Mouse (Mus musculus): ENCODE results near the gene Fbxo28.
"Not testable (repeated sequence)": the region's sequence is repeated elsewhere in the genome, so short reads cannot be mapped to it uniquely, and the experiment has no call there.

Fbxo28 gene

DNA sequence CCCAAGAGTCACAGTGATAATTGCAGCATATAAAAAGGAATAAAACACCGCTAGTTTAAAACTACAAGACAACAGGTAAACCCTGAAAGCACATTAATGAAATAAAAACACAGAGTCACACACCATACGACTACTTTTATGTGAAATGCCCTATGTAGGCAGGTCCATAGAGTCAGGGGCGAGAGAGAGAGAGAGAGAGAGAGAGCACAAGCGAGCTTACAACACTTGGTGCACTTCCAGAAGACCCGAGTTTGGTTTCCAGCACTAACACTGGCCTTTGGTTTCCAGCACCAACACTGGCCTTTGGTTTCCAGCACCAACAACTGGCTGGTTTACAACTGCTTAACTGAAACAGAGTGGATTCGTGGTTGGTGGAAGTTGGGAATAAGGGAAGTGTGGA, 564 bp upstream of the Fbxo28 start:
- peak; percentile 32 for DNase-seq (ENCODE audit: low read depth)

DNA sequence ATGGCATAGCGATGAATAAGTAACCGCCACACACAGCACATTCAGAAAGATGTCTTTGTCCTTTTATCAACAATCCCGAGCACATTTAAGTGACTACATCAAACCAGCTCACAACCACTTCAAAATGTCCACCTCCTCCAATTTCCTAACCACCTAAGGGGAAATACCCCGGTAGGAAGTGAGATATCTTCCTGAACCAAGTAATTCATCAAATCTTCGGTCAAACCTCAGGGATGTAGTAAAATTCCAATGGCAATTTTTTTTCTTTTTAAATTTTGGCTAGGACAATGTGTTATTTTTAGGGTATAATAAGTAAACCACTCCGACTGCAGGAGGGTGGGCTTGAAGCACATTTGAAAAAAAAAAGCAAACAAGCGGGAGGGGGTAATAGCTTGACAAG, 1.1 kb downstream of the Fbxo28 start:
- peak; percentile 20 for DNase-seq (ENCODE audit: low read depth)

DNA sequence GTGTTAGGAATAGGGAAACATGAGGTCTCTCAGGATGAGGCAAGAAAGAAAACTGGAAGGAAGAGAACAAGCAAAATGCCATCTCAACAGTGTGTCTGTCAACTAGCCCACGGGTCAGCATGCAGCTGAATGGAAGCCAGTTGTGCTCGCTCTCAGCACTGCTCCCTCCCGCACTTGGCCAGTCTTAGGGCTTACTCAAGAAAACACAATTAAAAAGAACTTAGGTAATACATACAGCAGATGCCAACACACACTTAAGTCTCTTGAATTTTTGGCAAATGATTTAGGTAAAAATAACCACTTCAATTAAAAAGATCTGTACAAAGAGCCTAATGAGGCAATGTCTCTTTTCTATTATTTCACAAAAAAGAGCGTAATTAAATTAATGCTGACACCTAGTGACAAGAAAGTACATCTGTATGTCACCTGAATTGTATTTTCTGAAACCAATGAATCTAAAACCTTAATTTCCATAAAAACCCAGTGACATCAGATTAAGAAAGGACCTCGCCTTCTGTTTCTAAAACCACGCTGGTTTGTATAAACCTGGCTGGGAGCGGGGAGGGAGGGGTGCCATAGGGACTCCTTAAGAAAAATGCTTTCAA, 2.4 kb downstream of the Fbxo28 start:
- DNase-seq (ENCODE audit: low read depth) = peak; percentile 16

DNA sequence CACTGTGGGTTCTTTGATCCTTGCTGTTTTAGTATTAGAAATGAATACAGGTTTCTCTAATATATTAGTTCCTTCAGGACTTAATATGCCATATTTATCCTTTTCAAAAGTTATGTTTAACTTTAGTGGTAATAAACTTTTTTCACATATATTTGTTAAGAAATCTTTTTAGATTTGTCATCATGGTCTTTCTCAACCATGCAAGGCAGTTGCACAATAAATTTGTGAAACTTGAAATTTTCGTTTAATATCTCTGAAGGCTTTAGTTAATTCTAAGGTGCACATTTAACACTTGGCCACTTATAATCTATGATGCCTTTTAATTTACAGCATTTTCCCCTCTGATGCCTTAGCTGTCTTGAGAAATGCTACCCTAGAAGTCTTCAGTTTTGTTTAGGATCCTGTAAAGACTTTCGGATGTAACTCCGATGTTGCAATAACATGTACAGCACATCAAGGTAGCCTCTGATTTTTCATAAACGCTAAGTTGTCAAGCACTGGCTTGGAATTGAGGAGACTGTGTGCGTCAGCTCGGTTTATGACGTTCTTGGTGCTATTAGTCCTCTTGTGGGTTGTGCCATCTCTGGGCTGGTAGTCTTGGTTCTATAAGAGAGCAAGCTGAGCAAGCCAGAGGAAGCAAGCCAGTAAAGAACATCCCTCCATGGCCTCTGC, 7.5 kb downstream of the Fbxo28 start:
- DNase-seq (ENCODE audit: low read depth) = peak; percentile 43

DNA sequence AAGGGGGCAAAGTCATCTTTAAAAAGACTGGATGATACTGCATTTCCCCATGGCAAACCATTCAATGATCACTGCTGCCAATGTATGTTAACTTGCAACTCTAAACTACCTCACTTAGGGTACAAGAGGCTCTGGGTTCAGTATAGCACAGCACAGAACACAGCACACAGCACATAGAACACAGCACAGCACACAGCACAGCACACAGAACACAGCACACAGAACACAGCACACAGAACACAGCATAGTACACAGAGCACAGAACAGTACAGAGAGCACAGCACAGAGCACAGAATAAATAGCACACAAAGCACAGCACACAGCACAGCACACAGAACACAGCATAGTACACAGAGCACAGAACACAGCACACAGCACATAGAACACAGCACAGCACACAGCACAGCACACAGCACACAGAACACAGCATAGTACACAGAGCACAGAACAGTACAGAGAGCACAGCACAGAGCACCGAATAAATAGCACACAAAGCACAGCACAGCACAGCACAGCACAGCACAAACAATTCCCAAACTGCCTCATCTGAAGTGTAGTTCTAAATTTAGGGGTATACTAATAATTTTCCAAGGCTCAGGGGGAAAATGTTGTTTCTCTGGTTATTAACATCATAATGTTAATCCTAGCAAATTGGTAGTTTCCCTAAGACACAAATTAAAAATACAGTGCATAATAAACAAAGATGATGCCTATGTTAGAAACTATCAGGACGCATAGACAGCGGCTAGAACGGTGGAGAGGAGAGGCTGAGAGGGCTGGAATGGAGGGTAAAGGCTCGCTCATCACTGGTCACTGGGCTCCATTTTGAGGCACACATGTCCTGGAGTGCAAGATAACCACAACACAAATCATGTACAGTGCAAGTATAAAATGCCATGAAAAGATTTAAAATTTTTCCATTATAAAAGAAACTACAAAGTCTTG, 9.1 kb downstream of the Fbxo28 start:
- DNase-seq (ENCODE audit: low read depth) = no peak

DNA sequence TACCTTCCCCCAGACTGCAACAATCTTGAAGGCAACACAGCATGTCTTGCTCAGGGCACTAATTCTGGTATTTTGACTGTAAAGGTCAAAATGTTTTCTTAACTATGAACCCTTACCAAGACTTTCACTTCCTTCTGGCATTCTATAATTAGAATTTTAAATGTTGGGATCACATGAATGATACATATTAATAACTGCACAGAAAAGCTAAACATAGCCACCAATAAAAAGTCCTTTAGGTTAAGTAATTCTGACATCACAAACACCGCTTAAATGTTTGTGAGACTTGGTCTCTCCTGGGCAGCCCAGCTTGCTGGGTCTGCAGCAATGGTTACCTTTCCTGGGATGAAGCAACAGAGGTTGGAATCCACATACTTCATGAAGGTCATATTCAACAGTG, 15.5 kb downstream of the Fbxo28 start:
- DNase-seq (ENCODE audit: low read depth) = no peak

DNA sequence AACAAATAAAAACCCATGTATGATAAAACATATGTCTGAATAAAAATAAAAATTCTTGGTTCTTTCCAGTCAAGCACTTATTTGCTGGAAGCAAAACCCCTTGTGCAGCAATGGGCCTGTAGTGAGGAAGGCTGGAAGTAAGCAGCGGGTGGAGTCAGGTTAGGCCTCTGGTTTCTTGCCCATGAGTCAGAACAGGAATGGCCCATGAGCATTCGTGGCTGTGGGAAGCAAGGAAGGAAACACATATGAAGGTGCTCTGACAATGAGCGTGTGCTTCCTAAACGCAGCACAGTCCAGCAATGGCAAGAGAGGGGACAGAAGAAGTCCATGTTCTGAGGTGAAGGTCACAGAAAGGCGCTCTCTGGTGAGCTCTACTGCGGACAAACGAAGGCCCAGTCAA, 16.9 kb downstream of the Fbxo28 start:
- peak; percentile 20 for DNase-seq (ENCODE audit: low read depth)

DNA sequence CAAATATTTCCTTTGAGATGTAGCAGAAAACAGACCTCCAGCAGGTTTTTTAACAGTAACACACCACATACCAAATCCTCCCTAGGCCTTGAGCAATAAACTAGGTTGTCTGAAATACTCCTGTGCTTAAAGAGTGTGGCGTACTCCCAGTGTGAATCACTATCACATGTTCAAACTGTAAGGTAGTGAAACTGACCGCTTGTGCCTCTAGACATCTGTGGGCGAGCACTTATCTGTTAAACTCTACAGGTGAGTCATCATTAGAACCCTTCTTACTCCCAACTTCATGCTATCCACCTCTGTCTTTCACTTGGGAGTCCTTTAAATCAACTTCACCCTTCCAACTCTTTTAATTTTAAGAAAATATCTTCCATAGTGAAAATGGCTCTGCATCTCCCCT, 18.3 kb downstream of the Fbxo28 start:
- DNase-seq (ENCODE audit: low read depth) = peak; percentile 31

DNA sequence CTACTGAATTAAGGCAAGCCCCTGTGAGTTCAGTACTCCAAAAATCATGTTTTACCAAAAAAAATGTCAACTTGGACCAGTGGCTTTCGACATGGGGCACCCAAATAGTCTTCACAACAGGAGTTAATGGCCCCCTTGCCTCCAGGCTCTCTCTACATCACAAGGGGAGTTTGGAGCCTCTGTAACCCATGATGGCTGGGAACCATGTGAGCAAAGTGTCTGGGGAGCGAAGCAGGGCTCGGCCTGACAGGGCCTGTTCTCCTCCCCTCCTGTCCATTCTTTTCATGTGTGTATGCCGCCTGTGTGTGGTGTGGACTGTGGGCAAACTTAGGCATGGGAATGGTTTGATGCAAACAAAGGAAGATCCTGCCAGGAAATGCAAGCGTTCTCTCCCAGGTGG, 27.2 kb downstream of the Fbxo28 start:
- DNase-seq (ENCODE audit: low read depth) = no peak

DNA sequence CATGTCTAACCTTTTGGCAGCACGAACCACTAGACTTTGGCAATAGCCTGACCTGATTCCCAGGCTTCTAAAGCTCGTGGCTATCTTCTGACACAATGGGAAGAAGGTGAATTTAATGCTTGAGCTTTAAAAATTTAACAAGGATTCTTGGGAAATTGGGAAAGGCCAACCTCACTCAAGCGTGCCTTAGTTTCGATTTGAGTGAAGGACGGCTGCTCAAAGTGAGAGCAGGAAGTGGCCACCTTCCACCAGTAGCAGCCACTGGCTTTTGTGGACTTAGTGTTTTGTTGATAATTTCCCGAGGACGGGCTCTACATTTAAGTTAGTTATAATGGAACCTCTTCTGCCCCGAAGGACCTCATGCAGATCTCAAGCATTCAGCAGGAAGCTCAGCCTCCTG, 28.2 kb downstream of the Fbxo28 start:
- DNase-seq (ENCODE audit: low read depth) = no peak

DNA sequence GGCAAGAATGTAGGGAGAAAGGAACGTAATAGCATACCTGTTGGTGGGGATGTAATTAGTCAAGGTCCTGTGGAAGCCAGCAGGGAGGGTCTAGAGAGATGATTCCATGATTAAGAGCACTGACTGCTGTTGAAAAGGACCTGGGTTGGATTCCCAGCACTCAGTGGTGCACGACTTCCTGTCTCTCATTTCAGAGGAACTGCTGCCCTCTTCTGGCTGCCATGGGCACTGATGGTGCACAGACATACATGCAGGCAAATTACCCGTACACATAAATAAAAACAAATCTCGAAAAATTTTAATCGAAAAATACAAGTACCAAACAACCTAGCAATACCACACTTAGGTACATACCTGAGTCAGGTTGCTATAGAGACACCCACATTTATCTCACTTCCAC, 30.1 kb downstream of the Fbxo28 start:
- peak; percentile 25 for DNase-seq (ENCODE audit: low read depth)

DNA sequence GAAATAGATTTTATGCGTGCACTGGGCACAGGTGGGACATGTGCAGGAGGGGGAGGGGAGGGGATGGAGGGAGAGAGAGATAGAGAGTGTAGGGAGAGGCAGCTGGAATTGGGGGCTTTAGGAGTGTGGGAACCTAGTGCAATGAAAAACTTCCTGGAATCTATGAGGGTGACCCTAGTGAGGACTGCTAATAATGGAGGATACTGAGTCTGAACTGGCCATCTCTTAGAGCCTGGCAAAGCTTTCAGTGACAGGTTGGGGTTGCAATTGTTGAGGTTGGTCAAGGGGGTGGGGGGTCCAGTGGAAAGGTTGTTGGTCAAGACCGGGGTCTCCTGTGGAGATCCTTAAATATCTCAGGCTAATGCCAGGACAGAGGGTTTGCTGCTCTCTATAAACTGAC, 31.1 kb downstream of the Fbxo28 start:
- DNase-seq (ENCODE audit: low read depth) = no peak

DNA sequence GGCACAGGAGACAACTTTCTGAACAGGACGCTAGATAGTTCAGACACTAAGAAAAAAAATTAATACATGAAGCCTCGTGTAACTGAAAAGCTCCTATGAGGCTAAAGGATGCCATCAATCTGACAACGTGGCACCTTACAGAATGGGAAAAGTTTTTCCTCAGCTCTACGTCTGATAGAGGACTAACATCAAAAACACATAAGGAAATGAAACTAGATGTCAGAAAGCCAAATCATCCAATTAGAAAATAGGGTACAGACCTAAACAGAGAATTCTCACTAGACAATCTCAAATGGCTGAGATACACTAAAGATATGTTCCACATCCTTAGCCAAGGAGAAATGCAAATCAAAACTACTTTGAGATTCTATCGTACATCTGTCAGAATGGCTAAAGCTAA, 32.0 kb downstream of the Fbxo28 start:
- DNase-seq (ENCODE audit: low read depth) = no peak

DNA sequence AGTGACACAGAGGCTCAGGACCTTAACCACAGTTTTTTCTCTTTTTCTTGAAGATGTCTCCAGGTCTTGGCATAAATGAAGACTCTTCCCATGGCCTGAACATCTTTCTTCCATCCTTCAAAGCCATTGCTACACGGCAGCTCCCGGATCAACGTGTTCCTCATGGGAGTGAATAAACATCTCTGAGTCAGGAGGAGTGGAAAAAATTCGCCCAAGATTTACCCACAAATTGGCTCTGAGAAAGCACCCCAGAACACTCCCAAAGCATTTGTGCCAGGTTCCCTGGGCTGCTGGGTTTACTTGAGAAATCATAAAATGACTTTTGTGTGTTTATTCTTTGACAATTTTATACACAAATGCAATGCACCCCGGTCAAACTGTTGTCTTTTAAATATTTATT, 38.5 kb downstream of the Fbxo28 start:
- no peak for DNase-seq (ENCODE audit: low read depth)

DNA sequence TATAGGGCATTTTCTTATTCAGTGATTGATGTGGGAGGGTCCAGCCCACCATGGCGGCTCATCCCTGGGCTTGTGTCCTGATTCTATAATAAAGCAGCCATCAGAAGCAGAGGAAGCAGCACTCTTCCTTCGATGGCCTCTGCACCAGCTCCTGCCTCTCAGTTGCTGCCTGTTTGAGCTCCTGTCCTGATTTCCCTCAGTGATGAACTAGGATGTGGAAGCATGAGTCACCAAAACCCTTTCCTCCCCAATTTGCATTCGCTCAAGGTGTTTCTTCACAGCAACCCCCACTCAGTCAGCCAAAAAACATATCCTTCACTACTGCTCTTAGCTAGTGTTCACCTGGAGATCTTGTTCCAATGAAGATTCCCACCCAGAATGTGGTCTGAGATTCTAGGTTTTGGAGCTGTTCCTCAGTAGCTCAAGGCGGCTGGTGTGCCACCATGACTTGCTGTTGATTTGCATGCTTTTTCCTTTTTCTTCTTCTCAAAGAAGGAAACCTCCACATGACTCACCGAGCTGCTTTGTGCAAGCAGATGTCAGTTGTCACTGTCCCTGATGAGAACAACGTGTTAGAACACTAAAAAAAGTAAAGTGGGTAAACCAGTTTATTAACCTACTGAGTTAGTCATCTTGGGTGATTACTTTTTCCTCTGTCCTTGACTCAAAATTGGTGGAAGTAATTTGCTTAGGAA, 39.1 kb downstream of the Fbxo28 start:
- peak; percentile 80 for DNase-seq (ENCODE audit: low read depth)

DNA sequence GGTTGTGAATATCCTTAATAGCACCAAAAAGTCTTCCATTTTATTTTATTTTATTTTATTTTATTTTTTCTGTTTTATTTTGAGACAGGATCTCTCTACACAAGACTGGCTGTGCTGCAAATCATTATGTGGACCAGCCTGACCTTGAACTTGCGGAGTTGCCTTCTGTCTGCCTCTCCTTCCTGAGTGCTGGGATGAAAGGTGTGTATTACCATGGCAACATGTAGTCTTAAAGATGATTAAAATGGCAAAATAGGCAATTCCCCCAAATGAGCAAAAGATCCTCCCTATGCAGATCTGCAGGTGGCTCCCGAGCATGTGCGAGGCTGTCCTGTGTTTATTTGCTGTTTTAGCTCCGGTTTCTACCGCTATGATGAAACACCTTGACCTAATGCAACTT, 43.6 kb downstream of the Fbxo28 start:
- DNase-seq (ENCODE audit: low read depth) = no peak

DNA sequence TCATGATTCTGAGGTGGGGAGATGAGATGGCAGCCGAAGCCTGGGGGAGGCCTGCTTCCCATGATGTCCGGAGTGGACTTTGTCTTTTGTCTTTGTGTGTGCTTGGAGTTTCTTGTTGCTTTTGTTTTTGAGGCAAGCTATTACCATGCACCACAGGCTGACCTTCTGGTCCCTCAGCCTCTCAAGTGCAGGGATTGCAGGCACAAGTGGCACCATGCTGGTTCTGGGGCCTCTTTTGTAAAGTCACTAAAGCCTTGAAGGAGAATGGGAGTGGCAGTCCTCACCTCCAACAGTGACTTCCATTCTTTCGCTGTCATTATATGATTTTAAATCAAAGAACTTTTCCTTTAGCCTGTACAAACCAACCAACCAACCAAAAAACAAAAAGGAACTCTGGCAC, 44.2 kb downstream of the Fbxo28 start:
- no peak for DNase-seq (ENCODE audit: low read depth)

DNA sequence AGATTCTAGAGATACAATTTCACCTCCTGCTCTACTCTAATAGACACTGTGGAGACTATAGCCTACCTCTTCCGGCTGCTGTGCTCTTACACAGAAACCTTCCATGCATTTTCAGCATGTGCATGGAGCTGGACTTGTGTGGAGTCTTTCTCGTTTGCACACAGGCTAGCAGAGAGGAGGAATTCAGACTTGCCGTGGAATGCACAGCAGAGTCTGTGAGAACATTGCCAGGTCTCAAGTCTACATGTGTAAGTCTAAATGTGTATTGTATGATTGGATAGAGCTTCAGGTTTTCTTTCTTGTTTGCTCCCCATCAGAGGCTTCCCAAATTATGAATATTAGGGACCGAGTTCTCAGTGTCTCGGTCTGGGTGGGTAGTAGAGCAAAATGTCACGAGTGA, 44.6 kb downstream of the Fbxo28 start:
- DNase-seq (ENCODE audit: low read depth) = no peak

DNA sequence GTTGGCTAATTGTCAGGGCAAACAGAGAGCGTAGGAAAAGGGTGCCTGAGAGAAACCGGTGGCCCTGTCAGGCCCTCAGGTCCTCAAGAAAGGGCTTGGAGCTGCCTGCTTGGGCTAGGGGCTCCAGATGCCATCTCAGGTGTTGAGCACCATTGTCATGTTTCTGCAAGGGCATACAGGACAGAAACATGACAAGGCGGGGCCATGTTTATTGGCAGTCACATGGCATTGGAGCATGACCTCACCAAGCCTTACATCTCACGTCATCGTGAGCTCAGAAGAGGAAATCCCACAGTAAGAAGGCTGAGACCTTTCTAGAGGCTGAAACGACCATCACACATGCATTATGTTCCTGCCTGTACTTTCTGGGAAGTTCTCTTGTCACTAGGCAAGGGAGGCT, 45.3 kb downstream of the Fbxo28 start:
- no peak for DNase-seq (ENCODE audit: low read depth)

DNA sequence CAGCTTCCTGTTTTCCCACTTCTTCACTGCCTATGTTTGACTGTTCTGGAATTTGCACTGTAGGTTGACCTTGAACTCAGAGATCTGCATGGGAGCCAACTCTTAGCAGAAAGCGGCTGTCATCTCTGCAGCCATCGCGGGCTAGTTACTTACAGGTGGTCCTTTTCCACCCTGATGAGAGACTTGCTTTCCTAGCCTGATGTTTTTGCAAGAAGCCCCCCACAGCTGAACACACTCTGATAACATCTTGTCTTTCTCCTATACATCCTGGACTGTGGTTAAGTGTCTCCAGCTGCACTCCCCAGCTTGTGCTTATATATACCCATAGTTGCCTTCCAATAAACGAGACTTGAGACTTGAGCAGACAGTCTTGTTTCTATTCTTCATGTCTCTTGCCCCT, 49.1 kb downstream of the Fbxo28 start:
- DNase-seq (ENCODE audit: low read depth) = no peak

DNA sequence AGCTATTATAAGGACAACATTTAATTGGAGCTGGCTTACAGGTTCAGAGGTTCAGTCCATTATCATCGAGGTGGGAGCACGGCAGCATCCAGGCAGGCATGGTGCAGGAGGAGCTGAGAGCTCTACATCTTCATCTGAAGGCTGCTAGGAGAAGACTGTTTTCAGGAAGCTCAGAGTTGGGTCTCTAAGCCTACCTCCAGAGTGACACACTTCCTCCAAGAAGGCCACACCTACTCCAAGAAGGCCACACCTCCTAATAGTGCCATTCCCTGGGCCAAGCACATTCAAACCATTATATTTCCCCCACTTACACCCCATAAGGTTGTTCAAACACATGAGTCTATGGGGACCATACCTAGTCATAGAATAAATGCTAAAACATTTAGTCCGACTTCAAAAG, 50.7 kb downstream of the Fbxo28 start:
- DNase-seq (ENCODE audit: low read depth) = not testable (repeated sequence)

DNA sequence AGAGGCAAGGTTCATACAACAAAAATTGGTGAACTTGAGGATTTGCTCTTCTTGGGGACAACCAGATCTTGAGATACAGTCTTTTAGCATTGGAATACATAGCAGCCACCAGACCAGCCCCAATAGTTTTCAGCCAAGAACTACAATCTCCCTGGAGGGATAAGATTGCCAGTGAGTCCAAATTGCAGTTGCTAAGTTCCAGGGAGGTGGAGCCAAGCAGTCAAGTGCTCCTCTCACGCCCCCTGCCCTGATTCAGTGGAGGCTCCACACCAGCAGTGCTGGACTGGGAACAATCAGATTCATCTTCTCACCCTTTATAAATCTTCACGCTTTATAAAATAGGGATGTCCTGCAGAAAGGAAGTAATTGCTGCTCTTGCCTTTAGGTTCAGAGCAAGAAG, 51.6 kb downstream of the Fbxo28 start:
- no peak for DNase-seq (ENCODE audit: low read depth)

DNA sequence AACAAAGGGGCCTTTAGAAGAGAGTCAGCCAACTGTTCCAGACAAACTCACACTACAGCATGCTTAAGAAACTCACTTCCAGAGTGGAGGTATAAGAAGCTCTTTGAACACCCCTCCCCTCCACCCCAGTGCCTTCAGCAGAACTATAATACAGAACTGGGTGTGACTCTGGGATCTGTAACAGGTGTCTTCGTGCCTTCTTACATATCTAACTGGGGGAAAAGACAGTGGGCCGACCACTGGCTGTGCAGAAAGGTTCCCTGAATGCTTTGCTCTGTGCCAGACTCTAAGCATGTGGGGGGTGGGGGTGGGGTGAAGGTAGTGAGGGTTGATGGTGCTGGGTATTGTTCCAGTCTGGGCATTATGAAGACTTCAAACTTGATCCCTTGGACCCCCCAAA, 52.8 kb downstream of the Fbxo28 start:
- DNase-seq (ENCODE audit: low read depth) = no peak
